Mouse (Mus musculus) cerebellum, adult 2 months (tissue): ENCODE results near the gene Dtnb. TPM values are rescaled to one million over a fixed set of nuclear protein-coding genes. Genes with fewer than 3 reads are reported as not detected.

Source experiments
- DNase-seq, 2 experiments: peaks; one replicate each; pipeline ENCODE4 v3.0.0; 2021
- H3K27ac ChIP-seq: fragments of 200-500 bp; 2 replicates; pipeline ENCODE4 v1.5.1; 2012; ENCODE audit warnings: low read length, control low read depth, inconsistent platforms; ENCODE audit not compliant: insufficient read depth
- H3K27me3 ChIP-seq: fragments of 200-500 bp; 2 replicates; pipeline ENCODE4 v1.6.1; 2012; ENCODE audit warnings: inconsistent platforms, mild to moderate bottlenecking, low read length, moderate library complexity; ENCODE audit not compliant: control insufficient read depth, insufficient read depth
- H3K4me1 ChIP-seq: fragments of 200-500 bp; 2 replicates; pipeline ENCODE4 v1.6.1; 2011; ENCODE audit warnings: low read length; ENCODE audit not compliant: control insufficient read depth, insufficient read depth
- H3K4me3 ChIP-seq: fragments of 200-500 bp; replicated peaks from 2 replicates; pipeline ENCODE3; 2011; ENCODE audit warnings: mild to moderate bottlenecking, low read depth, low read length, control low read depth; ENCODE audit not compliant: insufficient read depth
- CTCF ChIP-seq: fragments of 200-500 bp; IDR thresholded peaks from 2 replicates; pipeline ENCODE4 v1.5.1; 2011; ENCODE audit warnings: low read depth, mild to moderate bottlenecking, control low read depth, low read length, moderate library complexity, borderline replicate concordance; ENCODE audit not compliant: insufficient read depth
- POLR2A ChIP-seq: fragments of 200-500 bp; IDR thresholded peaks from 2 replicates; pipeline ENCODE4 v1.6.1; 2011; ENCODE audit warnings: low read length, control low read depth, borderline replicate concordance; ENCODE audit not compliant: insufficient read depth
- WGBS: fragments of 180-500 bp; shearing (Covaris S2); methylation state at CpG from one replicate; pipeline ENCODE4 v1.1.7; 2018; 5-methylcytosine and 5-hydroxymethylcytosine counted together
- polyA plus RNA-seq: library from polyadenylated mRNA; depleted of rRNA; stranded (reverse); fragments of >200 nt; gene quantifications from 2 replicates; pipeline ENCODE4 v1.2.3, GENCODE M21; 2012; rRNA removed

The Dtnb gene
- polyA plus RNA-seq, 1 experiment: 86.6 TPM

DNA sequence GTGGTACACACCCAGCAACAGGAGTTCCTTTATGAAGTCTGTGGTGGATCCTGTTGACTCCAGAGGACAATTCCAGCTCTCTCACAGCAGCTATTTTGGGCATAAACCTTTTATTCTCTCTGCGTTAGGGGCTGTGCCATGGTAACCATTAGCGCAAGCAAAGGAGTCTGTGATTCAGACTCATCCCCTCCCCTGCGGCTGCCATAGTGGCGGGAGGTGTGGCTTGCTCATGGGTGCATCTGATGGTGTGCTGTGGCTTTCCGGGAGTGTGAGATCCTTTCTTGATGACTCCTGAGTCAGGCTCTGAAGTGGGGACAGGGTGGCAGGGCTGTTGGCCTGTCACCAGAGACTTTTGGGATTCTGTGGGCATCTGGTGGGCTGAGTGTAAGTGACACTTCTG lies 251.2 kb downstream of the Dtnb start:
- Histone ChIP-seq H3K4me1 (peaks cover 57% of the 10 kb centered on the region), H3K27me3 (no peaks in the 10 kb centered on the region), H3K4me3 (no peak overlapping the region), H3K27ac (no peak overlapping the region)
- DNase-seq: no peak
- 57% methylated on average over 5 of the region's 5 CpGs for WGBS
- TF ChIP-seq POLR2A (no peak), CTCF (no peak)

DNA sequence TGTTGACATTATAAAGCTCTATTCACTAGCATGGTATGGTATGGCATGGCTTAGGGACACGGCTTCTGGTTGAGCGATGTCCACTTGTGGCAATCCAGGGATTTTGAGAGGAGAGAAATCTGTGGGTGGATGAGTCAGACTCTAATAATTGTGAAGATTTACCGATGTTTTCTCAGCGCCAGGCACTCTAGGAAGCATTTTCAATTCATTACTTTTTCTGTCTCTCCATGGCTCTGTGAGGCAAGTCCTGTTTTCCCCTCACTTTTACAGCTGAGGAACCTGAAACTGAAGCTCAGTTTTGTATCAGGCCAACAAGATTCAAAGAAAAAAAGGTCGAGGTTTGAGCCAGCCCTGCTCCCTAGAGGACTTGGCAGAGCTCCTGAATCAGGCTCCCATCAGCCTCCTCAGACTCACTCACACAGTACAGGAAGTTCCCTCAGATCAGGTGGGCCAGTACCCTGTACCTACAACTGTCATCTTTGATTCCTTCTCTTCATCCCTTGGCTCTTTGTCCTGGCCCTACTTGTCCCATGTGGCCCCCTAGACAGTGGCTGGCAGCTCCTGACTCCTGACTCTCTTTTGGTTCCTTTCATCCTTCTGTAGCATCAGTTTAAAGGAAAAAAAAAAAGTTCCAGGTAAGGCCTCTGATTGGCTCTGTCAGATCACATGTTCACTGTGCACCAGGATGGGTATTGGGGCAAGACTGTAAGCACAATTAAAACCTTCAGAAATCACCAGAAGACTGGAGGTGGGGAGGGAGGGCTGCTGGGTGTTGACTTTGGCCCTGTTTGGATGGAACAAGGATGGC lies 252.9 kb downstream of the Dtnb start:
- Histone ChIP-seq H3K27ac (no peak overlapping the region), H3K4me3 (no peak overlapping the region), H3K4me1 (peaks cover 44% of the 10 kb centered on the region), H3K27me3 (no peaks in the 10 kb centered on the region)
- 8% methylated on average over 5 of the region's 5 CpGs for WGBS
- no peak for DNase-seq
- TF ChIP-seq CTCF (no peak), POLR2A (no peak)

DNA sequence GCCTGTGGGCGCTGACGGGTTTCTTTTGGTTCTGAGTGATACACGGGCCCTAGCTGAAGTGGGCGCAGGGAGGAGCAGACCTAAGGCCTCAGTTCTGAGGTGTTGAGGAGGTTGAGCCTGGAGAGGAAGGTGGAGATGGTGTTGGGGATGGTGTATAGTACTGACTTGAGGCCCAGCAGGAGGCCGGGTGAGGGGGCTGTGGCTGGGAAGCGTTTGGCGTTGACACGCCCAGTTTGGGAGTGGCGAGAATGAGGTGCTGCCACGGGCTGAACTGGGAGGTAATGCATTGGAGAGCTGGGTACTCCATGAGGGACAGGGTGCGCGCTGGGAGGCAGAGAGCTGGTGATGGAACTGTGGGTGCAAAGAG lies 253.5 kb downstream of the Dtnb start:
- Histone ChIP-seq H3K27me3 (no peaks in the 10 kb centered on the region), H3K4me3 (no peak overlapping the region), H3K27ac (no peak overlapping the region), H3K4me1 (peaks cover 40% of the 10 kb centered on the region)
- TF ChIP-seq CTCF (no peak), POLR2A (no peak)
- DNase-seq: no peak
- WGBS: 63% methylated on average over 12 of the region's 12 CpGs

DNA sequence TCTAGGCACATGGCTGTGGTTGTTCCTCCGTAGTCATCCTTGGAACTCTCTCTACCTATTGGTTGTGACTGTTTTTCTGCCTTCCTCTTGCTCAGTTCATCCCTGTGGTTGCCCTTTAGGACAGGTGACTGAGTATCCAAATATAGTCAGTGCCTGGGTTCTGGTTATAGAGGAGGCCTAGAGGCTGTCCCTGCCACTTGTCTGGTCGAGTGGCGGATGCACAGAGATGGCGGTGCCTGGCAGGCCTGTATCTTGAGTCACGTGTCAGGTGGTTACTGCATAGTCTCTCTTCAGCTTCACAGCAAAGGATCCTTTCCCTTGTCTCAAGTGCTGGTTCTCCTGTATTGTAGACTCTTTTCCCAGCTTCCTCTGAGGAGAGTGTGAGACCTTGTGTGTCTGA lies 255.6 kb downstream of the Dtnb start:
- H3K27ac ChIP-seq: no peak overlapping the region
- TF ChIP-seq POLR2A (no peak), CTCF (no peak)
- H3K27me3 ChIP-seq: no peaks in the 10 kb centered on the region
- H3K4me3 ChIP-seq: no peak overlapping the region
- WGBS: 45% methylated on average over 5 of the region's 5 CpGs
- no peak for DNase-seq
- H3K4me1 ChIP-seq: peaks cover 40% of the 10 kb centered on the region

Other genes with a start within 250 kb of the Dtnb start
- gene Kif3c, start 207.2 kb upstream of the Dtnb start, polyA plus RNA-seq: 115 and 118 TPM in 2 replicates
- gene Asxl2, start 145.5 kb upstream of the Dtnb start, polyA plus RNA-seq: 13.7 and 14.2 TPM in 2 replicates
- gene Dnmt3a, start 233.6 kb downstream of the Dtnb start, polyA plus RNA-seq: 43.2 and 47.6 TPM in 2 replicates